Mouse (Mus musculus) kidney, postnatal 14 days (tissue): ENCODE data around the gene A630076J17Rik.
A peak's percentile ranks its signal among the peaks of the same experiment; 100 is the strongest.

ENCODE experiments used
- DNase-seq: peaks from one replicate; pipeline ENCODE4 v3.0.0; 2022; ENCODE audit warnings: mixed read lengths

A630076J17Rik gene

DNA sequence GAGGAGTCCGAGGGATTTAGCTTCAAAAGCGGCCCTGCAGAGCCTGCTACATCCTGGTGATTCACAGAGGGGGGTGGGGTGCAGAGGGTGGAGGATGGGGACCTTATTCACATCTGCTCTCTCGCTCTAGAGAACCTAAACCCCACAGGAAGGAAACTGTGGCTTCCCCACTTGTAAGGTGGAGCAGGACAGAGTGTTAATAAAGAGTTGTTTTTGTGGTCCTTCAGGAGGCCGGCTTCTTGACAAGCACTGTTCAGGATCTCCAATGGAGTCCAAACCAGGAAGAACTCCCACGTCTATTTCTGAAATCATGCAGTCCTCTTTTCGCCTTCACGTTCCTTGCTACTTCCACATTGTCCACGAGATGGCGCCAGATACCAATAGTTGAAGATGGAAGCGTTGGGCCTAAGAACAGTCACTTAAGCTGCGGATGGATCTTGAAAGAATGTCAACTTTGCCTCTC lies 3.0 kb downstream of the A630076J17Rik start:
- DNase-seq: peak; percentile 73

DNA sequence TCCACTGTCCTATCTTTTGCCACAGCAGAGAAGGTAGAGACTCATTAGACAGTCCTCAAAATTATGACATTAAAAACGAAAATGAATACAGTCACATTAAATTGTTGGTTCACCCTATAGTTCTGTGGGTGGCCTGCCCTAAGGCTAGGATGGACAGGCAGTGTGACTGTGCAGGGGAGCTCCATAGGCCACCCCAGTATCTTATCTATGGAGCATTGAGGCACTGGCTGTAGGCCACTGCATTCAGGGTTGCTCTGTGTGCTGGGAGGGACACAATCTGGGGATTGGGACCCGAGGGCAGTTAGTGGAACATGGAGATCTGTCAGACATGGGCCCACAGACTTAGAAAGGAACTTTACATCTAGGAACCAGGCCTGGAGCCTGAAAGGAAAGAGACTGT lies 3.5 kb downstream of the A630076J17Rik start:
- DNase-seq: no peak

DNA sequence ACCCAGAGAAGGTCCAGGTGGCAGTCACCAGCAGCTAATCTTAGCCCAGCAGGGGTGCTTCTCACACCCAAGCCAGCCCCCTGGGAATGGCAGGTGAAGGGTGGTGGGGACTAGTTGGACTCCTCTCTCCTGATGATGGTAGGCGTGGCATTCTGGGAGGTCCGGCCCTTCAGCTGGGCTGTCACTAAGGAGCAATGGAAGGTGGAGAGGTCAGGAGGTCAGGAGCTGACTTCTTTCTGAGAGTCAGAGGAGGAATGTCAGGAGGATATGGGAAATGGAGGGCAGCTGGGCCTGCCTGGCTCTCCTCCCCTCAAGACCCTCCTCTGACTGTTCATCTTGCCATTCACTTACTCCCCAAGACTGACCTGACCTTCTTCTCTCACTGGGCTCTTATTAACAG lies 7.6 kb downstream of the A630076J17Rik start:
- DNase-seq: no peak

DNA sequence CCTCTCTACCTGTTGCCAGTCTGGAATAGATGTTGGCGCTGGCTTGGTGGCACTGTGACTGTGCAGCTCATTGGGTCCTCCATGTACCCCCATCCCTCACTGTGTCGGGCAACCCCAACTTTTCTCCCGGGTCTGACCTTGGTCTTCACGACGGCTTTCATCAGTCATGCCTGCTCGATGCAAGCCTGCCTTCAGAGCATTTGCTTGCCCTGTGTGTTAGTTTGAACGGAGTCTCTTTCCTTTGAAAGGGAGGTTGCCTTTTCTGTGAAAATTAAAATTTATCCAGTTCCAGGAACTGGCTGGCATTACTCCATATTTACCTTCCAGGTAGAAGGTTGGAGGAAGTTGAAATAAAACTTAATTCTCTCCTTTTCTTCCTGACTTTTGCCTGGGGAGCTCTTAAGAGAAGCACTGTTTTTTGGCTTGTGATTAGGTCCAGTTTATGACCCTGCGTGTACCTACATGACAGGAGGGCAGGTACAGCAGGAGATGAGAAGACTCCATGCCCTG lies 8.1 kb downstream of the A630076J17Rik start:
- DNase-seq: no peak

DNA sequence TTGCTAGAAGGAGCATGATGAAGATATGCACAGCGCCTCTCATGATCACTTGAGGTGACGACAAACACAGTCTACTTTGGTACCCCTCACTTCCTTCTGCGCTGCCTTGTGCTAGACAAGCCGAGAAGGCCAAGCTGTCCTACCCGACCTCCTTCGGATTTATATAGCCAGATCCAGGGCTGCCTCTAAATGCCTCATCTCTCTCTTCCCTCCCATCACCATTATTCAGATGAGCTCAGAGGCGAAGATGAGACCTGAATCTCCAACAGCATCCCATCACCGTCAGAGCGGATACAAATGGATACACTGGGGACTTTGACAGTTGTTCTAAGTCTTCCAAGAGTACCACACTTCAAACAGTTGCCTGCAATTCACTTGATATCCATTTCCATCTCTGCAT lies 9.2 kb downstream of the A630076J17Rik start, which contains the start of gene Prok1:
Gene Prok1 (minus strand): TSS at position 101 of the 400 bp plus-strand sequence.
- no peak for DNase-seq

DNA sequence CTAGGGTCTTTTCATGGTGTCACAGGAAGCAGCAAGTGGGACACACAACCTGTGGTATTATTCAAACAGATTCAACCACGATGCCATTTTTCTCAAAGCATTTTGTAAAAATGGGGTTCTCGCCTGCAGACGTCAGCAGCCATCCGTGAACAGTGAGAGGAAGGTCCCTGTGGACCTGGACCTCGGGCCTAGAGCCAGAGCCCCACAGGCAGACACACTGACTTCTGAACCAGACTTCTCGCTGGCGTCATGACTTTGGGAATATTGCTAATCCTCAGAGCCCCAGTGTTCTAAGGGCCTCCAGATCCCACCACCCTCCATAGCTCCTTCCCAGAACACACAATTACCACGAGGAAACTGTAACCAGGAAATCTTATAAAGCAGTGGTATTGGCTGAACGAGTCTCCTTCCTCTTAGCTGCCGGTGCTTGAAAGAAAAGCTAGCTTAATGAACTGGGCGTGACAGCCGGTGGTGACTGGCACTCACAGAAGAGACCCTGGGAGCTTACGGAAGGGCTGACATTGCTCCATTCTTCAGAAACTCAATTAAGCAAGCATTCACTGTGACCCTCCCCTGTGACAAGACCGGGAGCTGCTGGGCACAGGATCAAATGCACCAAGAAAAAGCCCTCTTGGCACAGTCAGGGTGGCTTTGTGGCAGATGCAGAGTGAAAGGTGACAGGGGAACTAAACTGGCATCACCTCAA lies 11.1 kb downstream of the A630076J17Rik start:
- DNase-seq: no peak

DNA sequence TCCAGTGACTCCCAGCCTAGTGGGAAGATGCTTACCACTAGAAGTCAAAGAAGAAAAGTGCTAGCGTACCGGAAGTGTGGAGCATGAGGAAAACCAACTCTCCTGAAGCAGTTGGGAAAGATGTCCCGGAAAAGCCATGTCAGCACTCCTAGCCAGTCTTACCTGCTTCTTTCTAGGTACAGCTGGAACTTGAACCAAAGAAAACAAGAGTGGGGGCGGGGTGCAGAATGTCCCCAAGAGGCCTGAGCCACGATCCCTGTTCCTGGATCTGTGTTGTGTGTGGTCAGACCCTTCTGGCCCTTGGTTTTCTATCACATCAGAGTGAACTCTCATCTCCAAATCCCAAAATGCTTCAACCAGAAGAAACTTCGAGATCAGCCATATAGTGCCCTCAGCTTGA lies 16.5 kb downstream of the A630076J17Rik start:
- no peak for DNase-seq

DNA sequence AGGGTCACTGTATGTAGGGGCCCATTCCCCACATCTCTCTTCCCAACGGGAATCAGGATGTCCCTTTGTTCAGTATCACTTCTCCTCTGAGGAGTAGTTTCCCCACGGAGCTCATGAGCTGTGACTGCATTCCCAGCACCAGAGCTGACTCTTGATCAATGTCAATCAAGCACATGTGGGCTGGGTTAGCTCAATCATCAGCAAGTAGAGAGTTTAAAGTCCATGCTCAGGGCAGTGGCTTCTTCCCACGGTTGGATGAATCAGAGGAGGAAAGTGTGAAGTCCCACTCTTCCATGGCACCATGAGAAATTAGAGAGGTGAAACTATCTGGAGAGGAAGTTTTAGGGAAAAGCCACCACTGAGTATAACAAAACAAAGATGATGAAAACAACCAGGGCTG lies 18.6 kb downstream of the A630076J17Rik start:
- DNase-seq: no peak

DNA sequence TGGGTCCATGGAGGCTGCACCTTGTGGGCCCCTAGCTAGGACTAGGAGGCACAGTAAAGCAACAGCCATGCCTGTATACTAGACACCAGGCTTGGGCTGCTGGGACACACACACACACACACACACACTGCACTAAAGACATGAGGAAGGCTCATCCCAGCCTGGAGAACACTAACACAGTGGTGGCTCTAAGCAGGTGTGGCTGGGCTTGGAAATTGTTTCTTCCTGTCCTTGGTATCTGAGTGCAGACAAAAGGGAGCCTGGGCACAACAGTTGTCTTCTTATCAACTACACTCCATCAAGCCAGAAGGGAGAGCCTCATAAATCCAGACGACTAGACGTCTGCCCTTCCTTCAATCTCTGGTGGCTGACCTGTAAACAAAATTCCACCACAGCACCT lies 19.9 kb downstream of the A630076J17Rik start:
- DNase-seq: no peak

DNA sequence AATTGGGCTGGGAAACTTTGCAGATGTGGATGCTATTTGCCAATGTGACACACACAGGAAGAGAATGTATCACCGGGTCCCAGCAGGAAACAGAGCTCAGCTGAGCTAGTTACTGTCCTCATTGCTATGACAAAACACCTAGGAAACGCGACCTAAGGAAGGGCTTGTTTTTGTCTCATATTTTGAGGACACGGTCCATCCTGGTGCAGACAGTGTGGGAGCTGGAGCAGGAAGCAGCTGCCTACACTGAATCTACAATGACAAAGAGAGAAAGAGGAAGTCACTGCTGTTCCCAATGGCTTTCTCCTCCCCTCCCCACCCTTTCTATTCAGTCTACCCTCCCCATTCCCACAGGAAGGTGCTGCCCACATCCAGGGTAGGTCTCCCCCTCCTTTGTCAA lies 21.6 kb downstream of the A630076J17Rik start:
- peak; percentile 21 for DNase-seq

DNA sequence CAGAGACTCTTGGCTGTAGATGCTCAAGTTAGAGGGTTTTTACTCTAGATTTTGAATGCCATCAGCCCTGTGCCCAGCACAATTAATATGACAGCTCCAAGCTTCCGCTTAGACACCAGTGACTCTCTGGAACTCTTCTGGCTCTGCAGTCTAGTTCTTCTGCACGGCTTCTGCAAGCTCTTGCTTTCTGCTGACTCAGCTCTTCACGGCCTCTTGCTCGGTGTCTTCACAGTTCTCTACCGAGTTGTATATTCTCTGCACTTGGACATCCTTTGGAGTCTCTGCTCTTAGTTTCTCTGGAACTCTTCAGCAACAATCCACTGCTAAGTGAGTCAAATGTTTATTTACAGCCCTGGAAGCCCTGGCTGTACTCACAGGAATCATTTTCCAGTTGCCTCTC lies 23.5 kb downstream of the A630076J17Rik start:
- DNase-seq: no peak

DNA sequence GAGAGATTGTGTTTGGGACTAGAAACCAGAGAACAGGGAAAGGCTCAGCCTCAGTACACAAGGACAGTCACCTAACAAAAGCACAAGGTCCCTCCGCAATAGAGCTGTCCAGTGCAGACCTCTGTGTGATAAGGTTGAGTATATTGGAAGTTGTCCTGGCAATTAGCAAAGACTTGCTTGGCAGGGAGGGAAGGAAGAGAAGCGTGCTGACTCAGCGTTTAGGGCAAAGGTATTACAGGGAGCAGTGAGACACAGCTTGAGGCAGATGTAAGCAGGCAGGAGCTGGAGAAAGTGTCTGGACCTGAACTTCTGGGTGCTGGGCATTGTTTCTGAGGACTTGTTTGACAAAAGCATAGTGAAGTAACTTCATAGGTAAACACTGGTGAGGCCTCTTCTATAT lies 25.6 kb downstream of the A630076J17Rik start:
- no peak for DNase-seq

DNA sequence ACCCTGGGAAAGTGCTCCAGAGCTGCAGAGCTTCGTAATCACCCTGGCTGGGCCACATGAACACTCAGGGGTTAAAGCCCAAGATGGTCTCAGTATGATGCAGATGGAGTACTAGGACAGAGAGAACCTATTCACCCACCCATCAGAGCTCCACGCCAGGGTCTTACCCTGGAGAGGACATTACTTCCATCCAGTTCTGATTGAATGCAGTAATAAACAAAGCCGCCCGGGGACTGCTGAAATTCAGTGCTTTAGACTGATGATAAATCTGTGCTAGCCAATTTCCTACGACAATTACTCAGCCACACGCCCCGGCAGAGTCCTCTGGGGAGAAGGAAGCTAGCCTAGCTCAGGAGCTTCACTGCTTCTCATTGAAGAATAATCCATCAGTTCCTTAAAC lies 26.3 kb downstream of the A630076J17Rik start:
- no peak for DNase-seq

DNA sequence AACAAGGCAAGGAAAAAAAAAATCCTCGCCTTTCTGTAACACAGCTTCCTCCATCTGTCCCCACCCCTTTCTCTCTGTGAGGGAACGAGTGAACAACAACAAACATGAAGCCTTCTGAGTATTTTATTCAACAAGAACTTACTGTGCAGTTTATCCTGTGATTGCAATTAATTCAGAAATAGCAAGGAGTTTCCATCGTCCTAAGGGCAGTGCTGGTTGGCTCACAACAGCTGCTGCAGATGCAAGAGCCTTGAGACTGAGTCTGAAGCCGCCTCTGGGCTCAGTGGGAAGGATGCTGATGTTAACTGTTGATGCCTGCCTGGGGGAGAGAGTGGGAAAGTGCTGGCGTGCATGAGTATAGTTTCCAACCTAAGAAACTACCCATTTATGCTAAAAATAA lies 27.5 kb downstream of the A630076J17Rik start:
- DNase-seq: no peak

DNA sequence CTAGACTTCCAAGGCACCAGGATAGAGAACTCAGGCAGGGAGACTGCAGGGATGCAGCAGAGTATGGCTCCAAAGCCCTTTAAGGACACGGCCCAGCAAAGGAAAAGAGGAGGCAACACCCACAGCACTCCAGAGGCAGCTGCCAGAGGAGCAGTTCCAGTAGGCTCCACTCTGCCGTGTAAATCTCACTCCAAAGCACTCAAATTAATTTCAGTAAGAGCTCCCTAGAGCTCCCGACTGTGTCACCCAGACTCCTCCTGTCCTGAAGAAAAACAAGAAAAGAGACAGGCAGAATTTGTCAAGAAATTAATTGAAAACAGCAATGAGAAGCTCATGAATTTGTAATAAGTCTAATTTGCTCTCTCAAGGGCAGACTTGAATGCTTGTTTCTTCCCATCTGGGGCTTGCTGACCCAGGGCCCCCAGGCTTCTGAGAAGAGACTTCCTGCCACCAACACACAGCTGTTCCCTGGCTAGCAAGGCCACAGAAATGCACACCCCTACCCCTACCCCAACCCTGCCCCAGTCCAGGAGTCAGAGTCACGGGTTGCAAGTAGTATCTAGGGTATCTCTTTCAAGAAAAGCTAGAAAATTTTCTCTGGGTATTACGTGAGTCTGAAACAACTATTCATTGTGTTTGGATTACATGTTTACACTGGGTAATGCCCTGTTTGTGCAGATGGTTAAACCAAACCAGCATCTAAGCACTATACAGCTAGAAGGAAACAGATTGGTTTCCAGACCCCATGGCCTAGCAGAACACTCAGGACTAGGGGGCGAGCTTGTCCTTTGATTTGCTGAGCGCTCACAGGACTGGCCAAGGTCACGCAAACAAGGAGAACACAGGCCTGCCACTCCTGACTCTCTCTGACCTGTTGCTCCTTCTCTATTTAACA lies 30.8 kb downstream of the A630076J17Rik start:
- peak; percentile 43 for DNase-seq

DNA sequence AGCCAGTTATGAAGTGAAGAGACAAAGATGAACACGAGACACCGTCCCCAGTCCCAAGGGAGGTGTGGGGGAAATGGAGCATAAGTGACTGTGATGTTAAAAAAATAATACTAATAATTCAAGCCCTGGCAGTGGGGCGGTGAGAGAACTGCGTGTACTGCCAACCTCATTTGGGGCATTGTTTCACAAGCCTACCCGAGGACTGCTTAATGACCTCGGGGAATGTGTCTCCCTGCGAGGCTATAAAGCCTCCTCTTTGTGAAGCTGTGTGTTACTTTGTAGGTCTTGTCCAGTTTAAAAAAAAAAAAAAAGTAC lies 31.4 kb downstream of the A630076J17Rik start:
- DNase-seq: peak; percentile 34

DNA sequence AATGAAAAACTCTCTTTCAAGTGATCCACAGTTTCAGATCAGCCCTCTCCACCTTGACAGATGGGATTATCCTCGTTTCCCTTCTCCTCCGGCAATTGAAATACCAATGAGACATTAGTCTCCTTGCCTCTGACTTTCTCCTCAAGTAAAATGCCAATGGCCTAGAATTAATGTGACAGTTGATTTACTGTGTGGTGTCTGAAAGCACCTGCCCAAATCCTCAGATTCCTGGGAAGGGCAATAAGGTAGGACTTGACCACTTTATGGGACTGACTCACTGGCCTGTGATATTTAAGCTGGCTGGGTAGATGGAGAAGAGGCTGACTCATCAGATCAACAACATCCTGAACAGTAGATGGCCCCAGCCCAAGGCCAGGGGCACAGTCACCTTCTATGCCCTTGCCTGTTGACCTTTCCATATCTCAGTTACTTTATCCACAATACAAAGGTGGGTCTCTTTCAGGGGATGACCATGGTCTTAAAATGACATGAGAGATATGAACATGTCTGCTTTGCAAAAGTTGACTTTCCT lies 36.5 kb downstream of the A630076J17Rik start:
- DNase-seq: no peak

DNA sequence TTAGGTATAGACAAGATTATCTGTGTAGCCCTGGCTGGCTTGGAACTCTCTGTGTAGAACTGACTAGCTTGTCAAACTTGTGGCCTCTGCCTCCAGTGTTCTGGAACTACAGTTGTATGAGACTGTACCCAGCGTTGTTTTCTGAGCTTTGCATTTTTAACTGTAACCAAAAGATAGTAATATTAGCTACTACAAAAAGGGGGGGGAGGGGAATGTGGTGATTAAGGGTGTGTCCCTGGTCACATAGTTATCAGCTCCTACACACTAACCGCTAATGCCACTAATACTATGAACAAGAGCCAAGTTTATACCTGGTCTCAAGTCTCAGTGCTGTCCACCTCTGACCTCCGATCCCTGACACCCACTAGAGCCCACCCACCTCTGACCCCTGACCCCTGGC lies 42.0 kb downstream of the A630076J17Rik start:
- no peak for DNase-seq

DNA sequence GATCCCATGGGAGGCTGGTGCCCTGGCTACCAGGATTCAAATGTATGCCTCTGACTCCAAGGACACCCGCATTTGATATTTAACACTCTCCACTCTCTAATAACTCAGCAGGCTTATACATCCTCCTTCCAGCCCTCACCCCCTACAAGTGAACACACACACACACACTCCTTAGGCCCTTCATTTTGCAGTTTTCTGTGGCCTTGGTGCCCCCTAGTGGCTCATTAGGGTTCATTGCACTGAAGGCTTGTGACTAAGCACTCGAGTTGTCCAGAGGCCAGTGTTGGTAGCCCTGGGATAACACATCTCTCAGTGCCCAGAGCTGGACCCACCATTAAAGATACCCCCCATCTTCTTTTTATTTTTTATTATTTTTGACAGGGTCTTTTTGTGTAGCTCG lies 43.4 kb downstream of the A630076J17Rik start:
- peak; percentile 74 for DNase-seq

DNA sequence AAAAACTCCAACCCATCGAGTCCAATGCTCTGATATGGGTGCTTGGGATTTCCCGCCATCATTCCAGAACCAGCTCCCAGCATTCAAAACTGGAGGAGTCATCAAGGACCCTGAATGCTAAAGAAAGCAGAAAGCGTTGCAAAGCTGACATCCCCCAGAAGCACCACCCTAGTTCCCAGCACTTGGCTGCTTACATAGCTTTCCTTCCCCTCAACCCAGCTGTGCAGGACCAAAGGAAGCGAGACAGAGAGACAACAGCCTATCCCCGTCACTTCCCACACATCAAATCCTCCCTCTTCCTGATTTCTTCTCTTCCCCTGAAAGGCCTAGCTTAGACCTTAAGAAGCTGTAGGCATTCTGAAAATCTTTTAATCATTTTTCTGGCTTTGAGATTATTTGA lies 44.9 kb downstream of the A630076J17Rik start:
- DNase-seq: no peak

DNA sequence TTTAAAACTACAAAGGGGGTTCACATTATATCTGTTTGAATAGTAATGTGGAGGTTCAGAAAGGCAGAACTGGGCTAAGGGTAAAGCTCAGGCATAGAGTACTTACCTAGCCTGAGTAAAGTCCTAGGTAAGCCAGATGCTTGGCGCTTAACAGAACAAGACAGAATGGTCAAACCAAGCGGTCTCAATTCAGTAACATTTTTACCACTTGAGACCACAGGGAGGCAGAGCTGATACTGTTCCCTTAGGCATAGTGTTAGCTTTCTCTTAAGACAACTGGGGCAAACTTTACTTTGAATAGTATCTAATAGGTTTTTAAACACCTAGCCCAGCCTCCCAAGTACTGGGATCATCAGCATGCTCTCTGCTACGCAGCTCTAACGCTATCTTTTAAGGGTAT lies 45.6 kb downstream of the A630076J17Rik start:
- DNase-seq: peak; percentile 24

DNA sequence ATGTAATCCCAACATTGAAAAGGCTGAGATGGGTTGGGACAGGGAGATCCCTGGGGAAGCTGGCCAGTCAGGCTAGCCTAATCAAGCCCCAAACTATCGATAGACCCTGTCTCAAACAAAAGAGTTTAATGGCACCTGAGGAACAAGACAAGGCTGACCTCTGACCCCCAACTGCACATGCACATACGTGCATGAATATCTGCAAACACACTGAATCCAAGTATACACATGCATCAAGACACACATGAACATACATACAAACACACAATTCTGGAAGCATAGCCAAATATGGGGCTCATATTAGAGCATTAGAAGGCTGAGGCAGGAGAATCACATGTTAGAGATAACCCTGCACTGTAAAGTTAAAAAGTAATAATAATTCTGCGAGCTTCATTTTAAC lies 46.2 kb downstream of the A630076J17Rik start:
- DNase-seq: no peak

DNA sequence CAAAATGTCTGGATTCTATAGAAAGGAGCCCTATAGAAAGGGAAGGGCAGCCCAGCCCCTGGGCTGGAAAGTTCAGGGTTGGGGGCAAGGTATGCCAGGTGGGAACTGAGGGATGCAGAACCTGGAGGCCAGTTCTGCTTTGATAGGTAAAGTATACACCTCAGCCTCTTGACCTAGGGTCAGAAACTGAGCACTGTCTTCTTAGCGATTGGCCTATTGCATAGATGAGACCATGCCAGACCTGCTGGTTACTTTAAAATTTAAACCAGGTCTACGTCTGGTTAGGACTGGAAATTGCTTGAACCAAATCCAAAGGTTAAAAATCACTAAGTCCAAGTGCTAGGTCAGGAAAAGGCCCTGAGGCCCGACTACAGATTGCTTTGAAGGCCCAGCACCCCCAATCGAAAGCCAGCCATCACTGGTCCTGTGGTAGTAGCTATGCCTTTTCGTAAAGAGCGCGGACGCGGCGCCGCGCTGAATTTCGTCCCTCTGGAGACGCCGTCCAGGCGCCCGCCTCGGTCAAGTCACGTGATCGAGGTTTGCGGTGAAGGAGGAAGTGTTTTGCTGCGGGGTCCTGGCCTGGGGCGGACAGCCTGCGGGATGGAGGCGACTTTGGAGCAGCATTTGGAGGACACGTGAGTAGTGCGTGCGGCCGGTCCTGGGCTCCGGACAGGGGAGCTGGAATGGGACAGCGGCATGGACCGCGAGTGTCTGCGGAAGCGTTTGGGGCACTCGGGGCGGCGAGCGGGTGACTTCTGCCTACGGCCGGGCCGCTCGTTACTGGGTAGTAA lies 48.3 kb downstream of the A630076J17Rik start, which contains the start of gene Lamtor5:
Gene Lamtor5 (plus strand): TSS at position 380 of the 791 bp plus-strand sequence.
- peak; percentile 92 for DNase-seq
